Mouse (Mus musculus) embryo, embryonic 10 days (tissue): ENCODE data around the gene Gm19345.

ENCODE experiments used
- DNase-seq: peaks from one replicate; pipeline ENCODE4 v3.0.0-alpha.2; 2015; ENCODE audit warnings: low spot score

Gm19345 gene

DNA sequence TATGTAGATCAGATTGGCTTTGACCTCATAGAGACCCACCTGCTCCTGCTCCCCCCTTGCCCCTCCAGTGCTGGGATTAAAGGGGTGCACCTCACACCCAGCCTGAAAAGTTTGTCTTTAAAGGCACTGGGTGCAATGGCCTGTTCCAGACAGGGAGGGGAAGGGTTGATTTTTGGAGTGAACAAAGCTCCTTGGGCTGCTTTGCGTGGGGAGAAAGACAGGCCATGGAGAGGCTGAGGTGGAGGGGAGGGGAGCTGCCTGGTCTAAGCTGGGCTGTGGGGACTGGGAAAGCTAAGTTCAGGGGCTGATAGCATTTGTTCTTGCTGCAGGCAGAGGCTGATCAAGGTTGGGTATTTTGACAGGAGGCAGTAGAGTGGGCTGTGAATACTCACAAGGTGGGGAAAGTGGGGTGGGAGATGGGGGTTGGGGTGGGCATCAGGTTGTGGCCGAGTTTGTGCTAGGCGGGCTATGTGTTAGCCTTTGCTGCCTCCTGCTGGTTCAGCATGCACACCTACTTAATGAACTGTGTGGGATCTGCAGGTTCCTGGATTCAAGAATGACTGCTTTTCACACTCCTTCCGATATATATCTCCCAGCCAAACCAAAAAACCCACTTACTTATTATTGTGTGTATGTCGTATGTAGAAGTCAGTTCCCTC is 20.3 kb downstream of the Gm19345 start:
- DNase-seq, result peak; percentile 42

DNA sequence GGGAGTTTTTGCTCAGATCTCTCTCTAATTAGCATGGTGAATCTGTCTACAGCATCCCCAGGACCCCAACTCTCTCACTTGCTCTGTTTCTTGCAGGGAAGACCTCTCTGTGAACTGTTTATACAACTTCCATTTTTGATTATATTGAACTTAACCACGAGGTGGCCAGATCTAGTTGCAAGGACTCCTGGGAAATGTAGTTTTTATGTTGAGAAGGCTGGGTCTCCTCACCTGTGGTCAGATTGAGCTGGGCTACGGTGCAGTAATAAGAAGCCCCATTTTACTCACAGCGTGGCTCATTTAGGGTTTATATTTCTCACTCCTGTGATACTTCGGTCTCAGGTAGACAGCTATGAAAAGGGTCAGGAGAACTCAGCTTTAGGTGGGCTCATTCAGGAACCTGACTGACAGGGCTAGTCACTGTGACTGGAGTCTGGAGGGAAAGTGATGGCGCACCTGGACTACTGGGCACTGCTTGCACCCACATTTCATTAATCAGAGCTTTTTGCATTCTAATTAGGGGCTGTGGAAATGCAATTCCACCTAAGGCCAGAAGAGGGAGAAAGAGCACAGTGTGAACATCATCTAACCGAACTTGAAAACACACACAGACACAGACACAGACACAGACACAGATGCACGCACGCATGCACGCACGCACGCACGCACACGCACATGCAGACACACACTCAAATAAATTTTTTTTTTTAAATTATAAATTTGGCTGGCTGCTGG is 24.3 kb downstream of the Gm19345 start:
- DNase-seq, result peak; percentile 60

DNA sequence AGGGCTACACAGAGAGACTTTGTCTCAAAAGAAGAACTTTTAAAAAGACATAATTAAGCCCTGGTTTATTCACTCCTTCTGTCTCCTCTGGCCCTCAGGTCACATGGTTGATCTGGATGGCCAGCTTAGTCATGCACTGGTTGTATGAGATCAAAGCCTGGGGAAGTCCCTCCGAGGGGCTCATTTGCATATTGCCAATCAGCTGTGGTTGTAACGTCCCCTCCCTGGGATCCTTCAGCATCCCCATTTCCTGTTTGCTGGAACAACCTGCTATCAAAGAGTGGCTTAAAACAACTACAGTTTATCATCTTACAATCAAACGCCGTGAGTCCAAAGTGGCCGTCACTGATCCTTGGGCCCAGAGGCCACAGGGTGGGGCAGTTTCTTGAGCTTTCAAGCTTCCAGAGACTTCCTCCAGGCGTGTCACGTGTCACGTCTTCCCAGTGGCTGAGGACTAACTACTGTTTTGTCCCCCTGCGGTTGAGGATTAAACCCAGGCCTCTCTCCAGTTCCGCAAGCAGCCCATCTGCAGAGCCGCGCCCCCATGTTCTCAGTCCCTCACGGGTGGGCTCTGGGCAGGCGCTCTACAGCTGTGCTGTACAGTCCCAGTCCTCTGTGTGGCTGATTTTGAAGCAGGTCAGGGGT is 25.1 kb downstream of the Gm19345 start:
- peak; percentile 10 for DNase-seq

DNA sequence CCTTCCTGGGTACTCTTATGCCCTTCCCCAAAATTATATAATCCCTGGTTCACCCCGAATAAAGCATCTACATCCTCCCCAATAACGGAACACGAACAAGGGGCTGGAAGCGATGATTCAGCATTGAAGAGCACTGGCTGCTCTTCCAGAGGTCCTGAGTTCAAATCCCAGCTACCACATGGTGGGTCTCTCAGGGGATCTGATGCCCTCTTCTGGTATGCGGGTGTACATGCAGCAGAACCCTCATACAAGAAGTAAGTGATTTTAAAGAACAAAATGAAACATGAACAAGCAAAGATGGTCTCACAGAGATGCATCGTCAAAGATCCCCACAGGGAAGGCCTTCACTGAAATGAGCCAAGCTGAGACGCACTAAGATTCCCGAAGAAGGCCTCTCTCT is 29.0 kb downstream of the Gm19345 start:
- no peak for DNase-seq

- no peak for DNase-seq
Measured at GRCm38 (mm10) chr7:19887849-19888248, 36.0 kb downstream of the Gm19345 start, which contains the start of gene Ceacam19. Gene Ceacam19 (minus strand): TSS chr7:19887965.

DNA sequence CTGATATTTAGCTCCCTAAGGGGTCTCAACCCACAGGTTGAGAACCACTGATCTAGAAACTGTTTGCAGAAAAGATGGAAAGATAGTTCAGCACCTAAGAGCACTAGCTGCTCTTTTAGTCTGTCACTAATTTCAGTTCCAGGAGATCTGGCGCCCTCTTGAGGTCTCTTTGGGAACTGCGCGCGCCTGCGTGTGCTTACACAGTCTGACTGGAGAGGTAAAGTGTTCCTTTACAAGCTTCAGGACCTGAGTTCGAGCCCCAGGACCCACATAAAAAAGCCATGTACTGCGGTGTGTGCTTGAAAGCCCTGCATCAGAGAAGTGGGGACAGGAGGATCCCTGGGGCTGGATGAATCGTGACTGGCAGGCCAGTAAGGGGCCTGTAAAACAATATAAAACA is 38.1 kb downstream of the Gm19345 start:
- no peak for DNase-seq
